Mouse (Mus musculus): ENCODE data around the gene Zfp704. TPM values are rescaled to one million over a fixed set of nuclear protein-coding genes. Genes with fewer than 3 reads are reported as not detected.

Zfp704 gene
- polyA plus RNA-seq, 1 experiment: 0.82 TPM

- no peak for DNase-seq (ENCODE audit: low read depth in 1 of 2, low spot score in 2 of 2)
- no peaks in the 10 kb centered on the region for H3K36me3 ChIP-seq (ENCODE audit: control insufficient read depth, insufficient read depth, low read length)
- H3K27me3 ChIP-seq (ENCODE audit: control insufficient read depth, insufficient read depth, low read length): no peaks in the 10 kb centered on the region
- H3K4me3 ChIP-seq (ENCODE audit: extremely low read depth, insufficient read depth, insufficient read length): peak overlapping the region; percentile 12; the same call in 1 of the 2 replicates
- H3K4me1 ChIP-seq (ENCODE audit: control insufficient read depth, insufficient read depth, insufficient read length): peaks cover 17% of the 10 kb centered on the region; the same call in 1 of the 2 replicates
- H3K27ac ChIP-seq (ENCODE audit: insufficient read depth, low read length): peak overlapping the region; percentile 56
- WGBS: 16% methylated on average over 5 of the region's 5 CpGs
- no peak for TF ChIP-seq POLR2A (IDR thresholded peaks at IDR 0.05; ENCODE audit: low read depth, low read length)
- TF ChIP-seq CTCF (IDR thresholded peaks at IDR 0.05; ENCODE audit: extremely low read depth, insufficient read depth, insufficient read length, insufficient replicate concordance): no peak
Measured at GRCm38 (mm10) chr3:9549815-9550214, 60.1 kb downstream of the Zfp704 start.

GRCm38 (mm10) chr3:9548188-9548587, 61.7 kb downstream of the Zfp704 start:
- TF ChIP-seq CTCF (IDR thresholded peaks at IDR 0.05; ENCODE audit: extremely low read depth, insufficient read depth, insufficient read length, insufficient replicate concordance) (no peak), POLR2A (IDR thresholded peaks at IDR 0.05; ENCODE audit: low read depth, low read length) (no peak)
- Histone ChIP-seq H3K4me3 (ENCODE audit: extremely low read depth, insufficient read depth, insufficient read length) (no peak overlapping the region), H3K27ac (ENCODE audit: insufficient read depth, low read length) (no peak overlapping the region), H3K36me3 (ENCODE audit: control insufficient read depth, insufficient read depth, low read length) (no peaks in the 10 kb centered on the region), H3K27me3 (ENCODE audit: control insufficient read depth, insufficient read depth, low read length) (no peaks in the 10 kb centered on the region), H3K4me1 (ENCODE audit: control insufficient read depth, insufficient read depth, insufficient read length) (peaks cover 17% of the 10 kb centered on the region; the same call in 1 of the 2 replicates)
- WGBS: 87% methylated on average over 10 of the region's 10 CpGs
- no peak for DNase-seq (ENCODE audit: low read depth in 1 of 2, low spot score in 2 of 2)

- Histone ChIP-seq H3K27ac (ENCODE audit: insufficient read depth, low read length) (no peak overlapping the region), H3K4me1 (ENCODE audit: control insufficient read depth, insufficient read depth, insufficient read length) (peaks cover 17% of the 10 kb centered on the region; the same call in 1 of the 2 replicates), H3K4me3 (ENCODE audit: extremely low read depth, insufficient read depth, insufficient read length) (no peak overlapping the region), H3K27me3 (ENCODE audit: control insufficient read depth, insufficient read depth, low read length) (no peaks in the 10 kb centered on the region), H3K36me3 (ENCODE audit: control insufficient read depth, insufficient read depth, low read length) (no peaks in the 10 kb centered on the region)
- no peak for DNase-seq (ENCODE audit: low read depth in 1 of 2, low spot score in 2 of 2)
- TF ChIP-seq POLR2A (IDR thresholded peaks at IDR 0.05; ENCODE audit: low read depth, low read length) (no peak), CTCF (IDR thresholded peaks at IDR 0.05; ENCODE audit: extremely low read depth, insufficient read depth, insufficient read length, insufficient replicate concordance) (no peak)
- 18% methylated on average over 15 of the region's 15 CpGs for WGBS
Measured at GRCm38 (mm10) chr3:9546882-9547620, 62.8 kb downstream of the Zfp704 start.

GRCm38 (mm10) chr3:9544421-9544820, 65.5 kb downstream of the Zfp704 start:
- Histone ChIP-seq H3K27me3 (ENCODE audit: control insufficient read depth, insufficient read depth, low read length) (no peaks in the 10 kb centered on the region), H3K4me3 (ENCODE audit: extremely low read depth, insufficient read depth, insufficient read length) (no peak overlapping the region), H3K36me3 (ENCODE audit: control insufficient read depth, insufficient read depth, low read length) (no peaks in the 10 kb centered on the region), H3K4me1 (ENCODE audit: control insufficient read depth, insufficient read depth, insufficient read length) (peaks cover 8% of the 10 kb centered on the region; the same call in 1 of the 2 replicates), H3K27ac (ENCODE audit: insufficient read depth, low read length) (no peak overlapping the region)
- no peak for TF ChIP-seq CTCF (IDR thresholded peaks at IDR 0.05; ENCODE audit: extremely low read depth, insufficient read depth, insufficient read length, insufficient replicate concordance)
- no peak for TF ChIP-seq POLR2A (IDR thresholded peaks at IDR 0.05; ENCODE audit: low read depth, low read length)
- no peak for DNase-seq (ENCODE audit: low read depth in 1 of 2, low spot score in 2 of 2)
- WGBS: 84% methylated on average over 2 of the region's 2 CpGs

- no peak for TF ChIP-seq POLR2A (IDR thresholded peaks at IDR 0.05; ENCODE audit: low read depth, low read length)
- no peak for TF ChIP-seq CTCF (IDR thresholded peaks at IDR 0.05; ENCODE audit: extremely low read depth, insufficient read depth, insufficient read length, insufficient replicate concordance)
- DNase-seq (ENCODE audit: low read depth in 1 of 2, low spot score in 2 of 2): no peak
- WGBS: 88% methylated on average over 5 of the region's 5 CpGs
- no peaks in the 10 kb centered on the region for H3K27me3 ChIP-seq (ENCODE audit: control insufficient read depth, insufficient read depth, low read length)
- H3K4me1 ChIP-seq (ENCODE audit: control insufficient read depth, insufficient read depth, insufficient read length): peaks cover 7% of the 10 kb centered on the region; the same call in 1 of the 2 replicates
- H3K36me3 ChIP-seq (ENCODE audit: control insufficient read depth, insufficient read depth, low read length): no peaks in the 10 kb centered on the region
- H3K27ac ChIP-seq (ENCODE audit: insufficient read depth, low read length): no peak overlapping the region
- H3K4me3 ChIP-seq (ENCODE audit: extremely low read depth, insufficient read depth, insufficient read length): no peak overlapping the region
Measured at GRCm38 (mm10) chr3:9543916-9544315, 66.0 kb downstream of the Zfp704 start.

- Histone ChIP-seq H3K4me1 (ENCODE audit: control insufficient read depth, insufficient read depth, insufficient read length) (peaks cover 7% of the 10 kb centered on the region; the same call in 1 of the 2 replicates), H3K36me3 (ENCODE audit: control insufficient read depth, insufficient read depth, low read length) (no peaks in the 10 kb centered on the region), H3K4me3 (ENCODE audit: extremely low read depth, insufficient read depth, insufficient read length) (no peak overlapping the region), H3K27ac (ENCODE audit: insufficient read depth, low read length) (no peak overlapping the region), H3K27me3 (ENCODE audit: control insufficient read depth, insufficient read depth, low read length) (no peaks in the 10 kb centered on the region)
- TF ChIP-seq CTCF (IDR thresholded peaks at IDR 0.05; ENCODE audit: extremely low read depth, insufficient read depth, insufficient read length, insufficient replicate concordance) (no peak), POLR2A (IDR thresholded peaks at IDR 0.05; ENCODE audit: low read depth, low read length) (no peak)
- 83% methylated on average over 4 of the region's 4 CpGs for WGBS
- DNase-seq (ENCODE audit: low read depth in 1 of 2, low spot score in 2 of 2): no peak
Measured at GRCm38 (mm10) chr3:9543463-9543862, 66.4 kb downstream of the Zfp704 start.

GRCm38 (mm10) chr3:9541561-9541960, 68.3 kb downstream of the Zfp704 start:
- TF ChIP-seq POLR2A (IDR thresholded peaks at IDR 0.05; ENCODE audit: low read depth, low read length) (no peak), CTCF (IDR thresholded peaks at IDR 0.05; ENCODE audit: extremely low read depth, insufficient read depth, insufficient read length, insufficient replicate concordance) (no peak)
- DNase-seq (ENCODE audit: low read depth in 1 of 2, low spot score in 2 of 2): no peak
- WGBS: 96% methylated on average over 14 of the region's 14 CpGs
- no peak overlapping the region for H3K27ac ChIP-seq (ENCODE audit: insufficient read depth, low read length)
- H3K36me3 ChIP-seq (ENCODE audit: control insufficient read depth, insufficient read depth, low read length): no peaks in the 10 kb centered on the region
- no peaks in the 10 kb centered on the region for H3K27me3 ChIP-seq (ENCODE audit: control insufficient read depth, insufficient read depth, low read length)
- H3K4me1 ChIP-seq (ENCODE audit: control insufficient read depth, insufficient read depth, insufficient read length): no peaks in the 10 kb centered on the region
- no peak overlapping the region for H3K4me3 ChIP-seq (ENCODE audit: extremely low read depth, insufficient read depth, insufficient read length)

Measured in spleen, adult 2 months (tissue).